Mouse (Mus musculus): ENCODE data around the gene Vps18.

DNA sequence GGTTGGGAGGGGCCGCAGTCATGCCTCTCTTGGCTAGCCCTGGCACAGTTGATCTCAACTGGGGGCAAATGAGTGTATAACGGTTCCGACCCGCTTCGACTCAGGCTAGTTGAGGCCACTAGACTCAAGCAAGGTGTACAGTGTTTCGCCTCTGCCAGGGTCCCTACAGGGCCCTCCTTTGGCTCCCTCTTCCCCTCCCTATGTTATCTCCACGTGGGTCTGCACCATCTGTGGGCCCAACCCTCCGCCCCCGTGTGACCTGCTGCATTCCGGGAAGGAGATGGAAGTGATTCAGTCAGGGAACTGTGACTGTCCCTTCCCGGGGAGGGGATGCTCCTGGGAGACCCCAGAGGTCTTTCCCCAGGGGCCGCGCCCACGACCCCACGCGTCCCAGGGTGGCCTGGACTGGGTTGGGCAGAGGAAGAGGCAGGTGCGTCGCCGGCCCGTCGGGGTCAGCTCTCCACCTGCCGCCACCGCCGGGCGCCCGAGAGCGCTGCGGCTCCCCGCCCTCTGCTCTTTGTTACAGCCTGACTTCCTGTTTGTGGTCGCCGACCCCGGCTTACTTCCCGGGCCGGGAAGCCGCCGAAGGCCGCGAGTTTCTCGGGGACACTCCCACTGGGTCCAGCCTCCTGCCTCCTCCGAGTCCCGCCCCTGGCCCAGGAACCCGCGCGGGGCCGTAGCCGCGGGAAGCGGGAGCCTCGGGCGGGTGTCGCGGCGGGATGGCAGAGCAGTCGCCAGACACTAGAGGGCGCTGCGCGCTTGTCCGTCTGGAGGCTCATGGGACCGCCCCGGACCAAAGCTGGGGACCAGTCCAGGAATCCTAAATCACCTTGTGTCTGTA, 49.1 kb downstream of the Vps18 start:
- no peak for TF ChIP-seq POLR2A (IDR thresholded peaks at IDR 0.05; ENCODE audit: borderline replicate concordance, insufficient read depth, low read length)
- peak; percentile 75 for TF ChIP-seq CTCF (IDR thresholded peaks at IDR 0.05; ENCODE audit: borderline replicate concordance, insufficient read depth, low read depth, low read length)
